Mouse (Mus musculus): ENCODE results near the gene Suds3.
A peak's percentile ranks its signal among the peaks of the same experiment; 100 is the strongest.

Suds3 gene

DNA sequence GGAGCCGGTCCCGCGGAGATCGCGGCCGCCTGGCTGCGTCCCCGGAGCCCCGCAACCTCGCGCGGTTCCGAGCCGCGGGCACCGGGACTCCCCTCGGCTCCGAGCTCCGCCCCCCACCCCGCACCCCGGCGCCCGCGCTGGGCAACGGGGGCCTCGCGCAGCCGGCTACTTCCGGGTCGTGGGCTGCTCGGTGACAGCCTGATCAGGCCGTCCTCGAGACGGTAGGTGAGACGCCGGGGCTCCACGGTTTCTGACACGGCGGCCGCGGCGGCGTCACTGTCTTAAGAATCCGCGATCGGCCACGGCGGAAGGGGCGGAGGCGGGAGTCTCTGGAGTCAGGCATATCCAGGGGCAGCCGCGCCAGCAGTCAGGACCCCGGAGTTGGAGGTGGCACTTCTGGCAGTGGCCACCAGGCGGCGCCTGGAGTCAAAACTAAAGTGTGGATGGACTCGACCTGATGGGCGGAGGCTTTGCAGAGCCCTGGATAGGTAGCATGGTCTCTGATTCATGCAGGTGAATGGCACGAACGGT, at the start of gene Suds3:
Gene Suds3, minus strand, starts transcription at position 278 of the 531 bp plus-strand sequence.
- DNase-seq: peak; percentile 96

DNA sequence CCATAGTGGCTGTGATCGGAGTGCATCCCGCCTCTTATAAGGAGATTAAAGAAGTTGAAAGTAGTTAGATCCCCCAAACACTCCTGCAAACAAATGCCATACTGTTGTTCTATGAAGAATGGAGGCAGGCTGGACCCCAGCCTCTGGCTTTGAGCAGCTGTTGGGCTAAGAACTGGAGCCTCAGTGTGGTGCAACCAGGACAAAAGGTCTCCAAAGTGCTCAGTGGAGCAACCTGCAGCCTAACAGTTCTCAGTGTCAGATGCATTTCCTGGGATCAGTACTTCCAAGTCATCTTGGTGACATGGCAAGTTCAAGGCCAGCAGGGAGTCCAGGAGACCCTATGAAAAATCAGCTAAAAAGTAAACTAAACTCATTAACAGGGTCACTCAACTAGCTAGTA, 49.0 kb upstream of the Suds3 start:
- DNase-seq: no peak

DNA sequence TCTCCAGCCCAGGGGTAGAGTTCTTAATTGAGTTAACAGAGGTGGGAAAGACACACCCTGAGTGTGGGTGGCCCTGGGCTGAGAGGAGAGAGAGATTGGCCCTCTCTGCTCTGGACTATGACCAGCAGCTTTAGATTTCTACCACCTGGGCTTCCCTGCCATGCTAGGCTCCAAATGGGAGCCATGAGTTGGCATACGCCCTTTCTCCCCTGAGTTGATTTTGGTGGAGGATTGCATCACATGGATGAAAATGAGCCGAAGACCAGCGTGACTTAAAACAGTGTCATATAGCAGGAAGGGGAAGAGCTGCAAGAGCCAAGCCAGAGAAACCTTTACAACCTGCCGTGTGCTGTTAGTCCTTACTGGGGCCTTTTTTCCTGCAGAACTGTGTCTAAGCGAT, 48.6 kb upstream of the Suds3 start:
- DNase-seq: no peak

DNA sequence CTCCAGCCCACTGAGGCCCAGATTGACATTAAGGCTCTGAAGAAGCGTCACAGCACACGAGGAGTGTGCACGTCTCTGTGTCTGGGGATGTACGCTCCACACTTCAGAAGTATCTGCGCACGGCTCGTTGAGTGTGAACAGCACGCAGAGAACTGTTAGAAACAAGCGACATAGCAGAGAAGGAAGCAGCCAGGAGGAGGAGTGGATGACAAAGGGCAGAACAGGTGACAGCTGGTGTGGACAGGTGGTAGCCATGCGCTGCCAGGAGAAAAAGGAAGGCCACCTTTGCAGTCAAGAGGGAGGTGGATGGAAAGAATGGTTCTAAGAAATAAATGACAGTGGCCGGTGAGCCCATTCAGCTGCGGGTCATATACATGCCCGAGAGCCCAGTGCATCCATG, 47.9 kb upstream of the Suds3 start:
- no peak for DNase-seq

DNA sequence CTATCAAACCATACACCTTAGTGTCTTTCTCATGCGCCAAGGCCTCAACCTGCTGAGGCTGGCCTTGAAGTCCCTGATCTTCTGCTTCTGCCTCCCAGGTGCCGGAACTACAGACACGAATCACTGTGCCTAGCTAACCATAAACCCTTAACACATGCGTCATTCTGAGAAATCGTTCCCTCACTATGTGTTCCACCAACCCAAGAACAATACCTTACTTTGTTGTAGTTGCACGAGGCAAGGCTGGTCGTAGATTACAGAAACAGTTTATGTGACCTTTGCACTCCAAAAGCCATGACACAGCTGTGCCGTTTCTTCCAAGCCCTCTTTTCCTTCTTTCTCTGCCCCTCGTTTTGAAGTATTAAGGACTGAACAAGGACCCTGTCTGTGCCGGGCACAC, 44.6 kb upstream of the Suds3 start:
- DNase-seq: no peak

DNA sequence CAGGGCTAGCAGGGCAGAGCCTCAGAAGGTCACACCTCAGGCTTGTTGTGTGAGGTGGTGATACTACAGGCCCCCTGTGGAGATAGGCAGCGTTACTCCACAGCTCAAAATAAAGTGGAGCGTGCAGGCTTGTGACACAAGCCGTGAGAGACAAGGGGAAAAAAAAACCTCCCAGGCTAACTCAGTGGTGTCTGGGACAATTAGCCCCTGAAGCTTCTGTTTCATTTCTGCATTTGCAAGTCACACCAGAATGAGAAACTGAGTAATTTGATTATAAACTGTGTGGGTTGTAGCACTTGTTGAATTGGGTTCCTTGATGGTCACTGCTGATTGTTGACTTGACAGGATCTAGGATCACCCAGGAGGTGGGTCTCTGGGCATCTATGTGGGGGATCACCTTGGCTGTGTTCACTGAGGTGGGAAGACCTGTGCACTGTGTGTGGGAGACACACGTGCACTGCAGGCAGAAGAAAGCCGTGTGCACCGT, 43.9 kb upstream of the Suds3 start:
- DNase-seq: no peak

DNA sequence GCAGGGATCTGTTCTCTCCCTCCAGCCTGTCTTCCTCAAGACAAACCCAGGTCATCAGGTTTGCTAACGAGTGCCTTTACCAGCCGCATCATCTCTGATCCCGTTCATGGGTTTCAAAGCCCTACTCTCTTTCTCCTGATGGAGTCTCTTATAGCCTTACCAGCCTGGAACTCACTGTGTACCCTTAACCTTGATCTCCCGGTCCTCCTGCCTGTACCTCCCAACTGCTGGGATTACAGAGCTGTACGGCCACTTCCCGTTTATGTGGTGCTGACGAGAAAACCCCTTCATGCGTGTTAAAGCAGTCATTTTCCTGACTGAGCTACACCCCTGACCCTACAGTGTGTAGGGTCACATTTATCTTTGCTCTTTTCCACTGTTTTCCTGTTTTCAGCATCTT, 43.4 kb upstream of the Suds3 start:
- DNase-seq: no peak

DNA sequence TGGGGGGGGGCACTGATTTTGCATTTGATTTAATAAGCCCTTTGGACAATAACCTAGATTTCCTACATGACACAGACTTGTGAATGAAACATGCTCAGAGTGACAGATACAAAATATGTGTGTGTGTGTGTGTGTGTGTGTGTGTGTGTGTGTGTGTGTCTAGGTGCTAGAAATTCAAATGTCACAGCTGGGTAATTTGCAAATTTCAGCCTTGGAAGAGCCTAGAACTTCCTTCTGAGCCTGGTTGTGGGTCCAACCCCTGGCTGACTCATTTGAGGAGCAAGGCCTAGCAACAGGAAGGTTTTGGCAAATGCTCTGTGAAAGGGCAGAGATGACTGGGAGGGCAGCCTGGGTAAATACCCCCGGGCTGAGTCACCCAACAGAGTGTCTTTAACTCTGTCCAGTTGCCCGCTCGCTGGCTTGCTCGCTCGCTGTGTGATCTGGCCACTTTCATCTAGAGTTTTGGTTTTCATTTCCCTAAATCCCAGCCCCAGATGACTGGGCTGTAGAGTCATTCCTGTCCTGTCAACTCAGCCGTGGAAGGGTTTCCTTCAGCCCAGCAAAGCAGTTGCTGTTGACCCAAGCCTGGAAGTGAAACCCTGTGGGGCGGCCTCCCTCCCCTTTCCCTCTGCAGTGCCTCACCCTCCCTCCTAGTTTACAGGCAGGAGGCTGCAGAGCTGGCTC, 42.6 kb upstream of the Suds3 start:
- DNase-seq: no peak

DNA sequence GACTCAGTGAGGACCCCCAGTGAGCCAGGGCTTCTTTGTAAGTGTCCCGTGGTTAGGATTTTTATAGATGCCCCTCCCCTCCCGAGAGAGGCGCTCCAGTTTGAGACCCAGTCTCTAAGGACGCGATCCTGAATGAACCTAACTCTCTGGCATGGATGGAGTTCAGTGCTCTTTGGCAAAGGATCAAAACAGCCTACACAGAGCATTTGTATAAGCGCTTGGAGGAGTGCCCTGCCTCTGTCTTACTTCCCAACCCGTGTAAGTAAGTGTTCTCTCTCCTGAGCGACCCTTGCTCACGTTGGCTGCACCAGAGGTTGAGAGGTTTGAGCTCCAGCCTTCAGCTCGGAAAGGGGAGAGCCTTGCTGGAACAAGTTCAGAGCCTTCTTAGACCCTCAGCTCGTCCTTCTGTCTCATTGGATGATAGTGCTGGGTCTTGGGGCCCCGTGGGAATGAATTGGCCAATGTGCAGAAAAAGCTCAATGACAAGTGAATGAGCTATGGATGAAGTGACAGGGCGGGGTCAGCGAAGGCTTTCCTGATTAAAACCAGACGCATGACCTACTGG, 37.7 kb upstream of the Suds3 start:
- no peak for DNase-seq

DNA sequence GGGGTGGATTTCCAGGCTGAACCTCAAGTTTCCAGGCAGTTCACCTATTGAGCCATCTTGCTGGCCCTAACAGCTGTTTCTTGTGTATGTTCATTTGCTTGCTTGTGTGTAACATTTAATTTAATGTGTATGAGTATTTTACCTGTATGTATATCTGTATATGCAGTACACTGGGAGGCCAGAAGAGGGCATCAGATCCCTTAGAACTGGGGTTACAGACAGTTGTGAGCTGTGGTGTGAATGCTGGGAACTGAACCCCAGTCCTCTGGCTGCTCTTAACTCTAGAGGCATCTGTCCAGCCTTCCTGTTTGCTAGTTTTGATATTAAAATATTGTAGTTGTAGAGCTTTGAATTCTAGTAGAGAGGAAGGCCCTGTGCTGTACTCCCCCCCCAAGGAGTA, 37.0 kb upstream of the Suds3 start:
- DNase-seq: no peak

DNA sequence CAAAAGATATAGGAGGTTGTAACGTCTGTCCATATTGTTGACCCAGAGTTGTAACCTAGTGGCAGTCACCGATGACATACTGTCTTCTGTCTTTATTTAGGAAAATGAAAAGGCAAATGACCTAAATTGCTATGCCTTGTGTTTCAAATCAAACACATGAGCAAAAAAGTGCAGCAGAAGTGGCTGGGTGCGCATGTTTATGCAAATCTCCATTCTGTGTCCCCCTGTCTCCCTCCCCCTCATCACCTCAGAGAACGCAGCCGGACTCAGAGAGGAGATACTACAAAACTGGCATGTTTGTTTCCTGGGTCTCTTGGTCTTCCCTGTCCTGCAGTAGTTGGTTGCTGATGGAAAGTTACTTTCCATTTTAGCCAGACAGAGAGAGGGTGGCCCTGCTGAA, 34.2 kb upstream of the Suds3 start:
- DNase-seq: no peak

DNA sequence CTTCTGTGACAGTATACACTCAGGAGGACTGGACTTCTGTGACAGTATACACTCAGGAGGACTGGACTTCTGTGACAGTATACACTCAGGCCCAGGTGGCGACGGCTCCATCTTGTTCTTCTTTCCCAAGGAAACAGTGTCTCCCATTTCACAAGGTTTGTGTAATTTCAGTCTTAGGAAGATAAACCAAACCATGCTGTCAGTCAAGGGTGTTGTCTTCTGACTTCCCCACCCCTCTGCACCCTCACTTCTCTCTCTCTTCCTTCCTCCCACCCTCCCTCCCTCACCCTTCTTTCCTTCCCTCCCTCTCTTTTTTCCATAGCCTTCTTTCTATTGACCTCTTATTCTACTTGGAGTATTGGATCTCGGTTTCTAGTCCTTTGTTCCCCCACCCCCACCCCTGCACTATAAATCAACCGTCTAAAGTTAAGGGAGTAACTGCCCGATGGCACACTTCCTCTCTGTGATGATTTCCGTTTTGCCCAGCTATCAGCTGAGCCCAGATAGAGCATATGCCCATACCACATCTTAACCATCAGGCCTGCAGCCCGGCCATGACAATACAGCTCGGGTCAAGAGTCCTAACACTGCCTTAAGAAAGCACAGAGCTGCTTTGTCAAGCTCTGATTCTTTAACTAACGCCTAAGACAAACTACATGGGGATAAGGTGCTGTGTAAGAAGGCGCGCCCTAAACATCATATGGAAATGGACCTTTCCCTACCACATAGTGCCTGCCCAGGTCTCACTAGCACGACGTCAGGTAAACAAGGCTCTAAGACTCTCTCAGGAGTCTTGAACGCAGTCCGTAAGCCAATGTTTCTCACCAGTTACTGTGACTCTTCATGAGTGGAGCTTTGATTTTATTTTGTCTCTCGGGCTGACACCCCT, 33.4 kb upstream of the Suds3 start:
- no peak for DNase-seq

DNA sequence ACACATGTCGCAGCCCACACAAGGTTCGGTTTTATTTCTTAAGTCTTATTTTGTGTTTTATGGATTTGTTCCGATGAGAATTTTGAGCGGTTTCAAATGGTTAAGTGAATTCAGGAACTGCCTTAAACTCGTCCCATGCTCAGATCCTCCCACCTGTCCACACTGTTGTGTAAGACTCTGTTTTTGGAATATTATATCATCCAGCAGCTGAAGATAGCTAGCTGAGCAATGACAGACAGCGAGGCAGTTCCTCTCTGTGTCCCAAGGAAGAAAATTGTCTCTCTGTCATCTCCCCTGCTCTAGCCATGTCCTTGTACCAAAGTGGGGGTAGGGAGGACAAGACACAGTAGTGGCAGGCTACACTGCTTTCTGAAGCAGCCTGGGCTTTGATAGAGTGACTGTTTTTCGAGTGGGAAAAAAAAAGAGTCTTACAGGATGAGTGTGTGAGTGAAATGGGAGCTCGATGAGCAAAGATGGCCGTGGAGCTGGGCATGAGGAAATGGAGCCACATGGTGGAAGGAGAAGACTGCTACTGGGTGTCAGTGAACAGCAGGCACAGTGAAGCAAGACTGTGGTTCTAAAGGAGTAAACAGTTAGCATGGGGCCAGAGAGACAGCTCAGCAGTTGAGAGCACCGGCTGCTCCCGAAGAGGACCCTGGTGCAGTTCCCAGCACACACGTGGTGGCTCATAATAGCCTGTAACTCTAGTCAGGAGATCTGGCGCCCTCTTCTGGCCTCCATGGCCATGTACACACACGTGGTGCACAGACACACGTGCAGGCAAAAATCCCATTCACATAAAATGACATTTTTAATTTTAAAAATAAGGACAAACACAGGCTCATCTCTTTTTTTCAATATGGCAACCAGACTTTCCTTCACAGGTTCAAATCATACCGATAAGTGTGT, 31.5 kb upstream of the Suds3 start:
- peak; percentile 72 for DNase-seq

DNA sequence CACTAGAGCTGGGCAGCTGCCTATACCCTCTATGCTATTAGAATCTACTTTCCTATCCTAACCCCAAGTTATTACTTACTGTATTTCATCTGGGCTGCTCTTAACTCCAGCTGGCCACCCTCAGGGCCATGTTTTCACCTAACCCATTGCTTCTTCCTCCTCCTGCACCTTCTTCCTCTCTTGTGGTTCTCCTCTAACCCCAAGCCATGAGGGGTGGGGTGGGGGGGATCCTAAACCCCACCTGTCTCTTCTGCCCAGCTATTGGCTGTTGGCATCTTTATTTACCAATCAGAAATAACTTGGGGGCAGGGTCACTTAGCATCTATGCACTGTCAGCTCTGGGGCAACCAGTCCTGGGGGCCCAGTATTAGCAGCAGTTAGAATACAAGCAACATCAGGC, 30.3 kb upstream of the Suds3 start:
- DNase-seq: no peak

DNA sequence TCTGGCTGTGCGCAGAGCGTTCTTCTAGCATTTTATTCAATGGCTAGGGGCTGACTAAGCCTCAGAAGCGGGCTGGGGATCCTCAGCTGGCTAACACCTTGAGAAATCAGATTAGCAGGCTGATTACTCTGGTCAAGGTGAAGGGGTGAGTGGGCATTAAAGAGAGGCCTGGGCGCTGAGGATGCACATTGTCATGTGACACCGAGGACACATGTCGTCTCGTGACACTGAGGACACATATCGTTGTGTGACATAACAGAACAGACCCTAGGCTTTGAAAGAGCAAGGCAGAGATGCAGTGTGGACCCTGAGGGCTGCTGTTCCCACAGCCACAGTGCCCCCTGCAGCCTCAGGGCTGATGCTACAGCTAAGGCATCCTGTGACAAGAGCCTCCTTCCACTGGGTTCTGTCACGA, 27.8 kb upstream of the Suds3 start:
- no peak for DNase-seq

DNA sequence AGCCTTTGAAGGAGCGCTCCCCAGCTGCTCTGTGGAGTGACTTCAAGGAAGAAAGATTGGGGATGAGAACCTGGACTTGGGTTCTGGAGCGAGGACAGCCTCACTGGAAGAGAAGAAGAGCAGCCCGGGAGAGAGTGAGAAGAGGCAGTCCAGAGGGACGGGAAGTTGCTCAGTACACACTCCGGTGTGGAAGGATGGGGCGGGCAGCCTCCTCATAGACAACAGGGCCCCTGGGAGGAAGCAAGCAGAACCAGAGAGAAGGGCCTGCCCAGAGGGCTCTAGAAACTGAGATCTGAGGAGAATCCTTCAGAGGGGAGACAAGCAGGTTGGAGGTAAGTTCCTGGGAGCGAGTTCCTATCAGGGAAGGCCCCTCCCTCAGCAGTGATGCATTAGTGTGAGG, 24.5 kb upstream of the Suds3 start:
- no peak for DNase-seq

DNA sequence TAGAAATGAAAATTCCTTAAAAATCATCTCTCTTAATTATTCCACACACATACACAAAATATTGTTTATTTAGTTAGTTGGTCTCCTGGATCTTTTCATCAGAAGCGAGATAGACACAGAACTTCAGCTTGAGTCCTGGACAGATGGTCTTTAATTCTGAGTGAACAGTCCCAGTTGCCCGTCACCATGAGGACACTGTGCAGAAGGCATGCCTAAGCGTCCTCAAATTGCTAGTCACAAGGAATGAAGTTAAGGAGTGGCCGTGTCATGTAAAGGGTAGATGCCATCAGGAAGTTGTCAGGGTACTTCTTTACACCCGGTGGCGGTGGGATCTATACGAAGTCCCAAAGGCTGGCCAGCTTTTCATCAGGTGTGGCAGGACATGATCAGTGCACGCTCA, 23.9 kb upstream of the Suds3 start:
- DNase-seq: no peak

DNA sequence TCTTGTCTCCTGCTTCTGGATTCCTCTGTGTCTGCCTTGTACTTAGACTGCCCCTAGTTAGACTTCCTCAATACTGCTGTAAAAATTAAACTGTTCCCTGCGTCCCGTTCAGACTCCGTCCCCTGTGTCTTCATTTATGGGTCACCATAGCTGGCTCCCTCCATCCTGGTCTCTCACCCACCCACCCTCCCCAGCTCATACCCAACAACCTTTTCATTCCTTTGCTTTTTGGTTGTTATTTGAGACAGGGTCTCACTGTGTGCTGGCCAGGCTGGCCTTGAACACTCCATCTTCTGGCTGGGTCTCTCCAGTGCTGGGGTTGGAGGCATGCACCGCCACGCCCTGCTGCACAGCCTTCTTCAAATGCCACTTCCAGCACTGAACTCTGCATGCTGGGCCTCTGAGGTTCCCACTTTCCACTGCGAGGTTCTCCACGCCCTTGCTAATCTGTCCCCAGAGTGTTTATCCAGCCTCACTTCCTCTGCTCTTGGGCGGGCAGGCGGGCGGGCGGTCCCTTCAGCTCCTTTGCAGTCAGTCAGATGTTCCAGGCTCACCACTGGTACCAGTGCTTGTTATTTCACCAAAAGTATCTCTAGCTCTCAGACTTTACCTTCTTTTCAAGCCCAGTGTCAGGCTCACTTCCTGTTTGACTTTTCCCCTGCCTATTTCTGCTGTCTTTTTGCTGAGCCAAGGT, 22.5 kb upstream of the Suds3 start:
- DNase-seq: no peak

DNA sequence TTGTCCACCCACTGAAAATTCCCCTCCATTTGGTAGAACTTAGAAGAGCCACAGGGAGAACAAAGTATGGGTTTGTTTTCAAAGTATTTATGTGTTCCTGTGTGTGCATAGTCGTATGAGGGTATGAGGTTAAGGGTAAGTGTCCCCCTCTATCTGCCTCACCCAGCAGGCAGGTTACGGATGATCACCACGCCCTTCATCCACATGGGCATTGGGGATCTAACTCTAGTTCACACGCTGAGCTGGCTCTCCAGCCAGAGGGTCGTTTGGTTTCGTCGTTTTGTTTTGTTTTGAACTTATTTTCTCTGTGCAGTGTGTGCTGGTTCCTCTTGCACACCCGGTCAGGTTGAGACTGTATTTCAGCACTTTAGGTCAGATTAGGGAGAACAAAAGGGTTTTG, 21.7 kb upstream of the Suds3 start:
- DNase-seq: no peak

DNA sequence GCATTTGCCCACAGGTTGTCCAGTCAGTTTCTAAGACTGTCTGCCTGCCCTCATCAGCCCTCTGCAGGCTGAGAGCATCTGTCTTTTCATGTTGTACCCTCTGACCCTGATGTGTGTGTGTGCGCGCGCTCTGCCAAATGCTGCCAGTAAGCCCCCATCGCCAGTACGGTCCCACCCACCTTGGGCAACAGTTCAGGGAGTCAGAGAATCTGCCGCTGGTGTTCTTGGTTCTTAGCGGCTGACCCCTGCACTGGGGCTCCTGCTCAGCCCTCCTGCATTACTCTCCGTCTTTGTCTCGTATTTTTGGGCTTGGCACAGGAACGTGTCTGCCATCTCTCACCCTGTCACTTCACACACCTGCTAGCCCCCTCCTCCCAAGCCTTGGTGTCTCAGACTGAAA, 21.1 kb upstream of the Suds3 start:
- DNase-seq: no peak

DNA sequence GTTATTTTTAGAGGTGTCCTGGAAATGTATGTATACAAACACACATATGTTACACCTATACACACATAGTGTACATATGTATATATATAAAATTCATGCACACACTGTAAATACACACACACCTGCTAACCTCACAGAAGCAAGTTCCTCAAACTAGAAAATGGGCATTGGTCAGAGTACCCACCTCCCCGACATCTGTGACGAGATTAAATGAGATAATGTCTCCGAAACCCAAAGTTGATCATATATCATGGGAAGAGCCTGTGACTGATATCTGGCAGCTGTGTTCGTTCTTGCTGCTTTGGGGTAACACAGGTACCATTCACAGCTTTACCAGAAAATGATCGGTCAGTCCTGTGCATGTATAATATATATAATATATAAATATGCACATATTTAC, 20.7 kb upstream of the Suds3 start:
- no peak for DNase-seq

DNA sequence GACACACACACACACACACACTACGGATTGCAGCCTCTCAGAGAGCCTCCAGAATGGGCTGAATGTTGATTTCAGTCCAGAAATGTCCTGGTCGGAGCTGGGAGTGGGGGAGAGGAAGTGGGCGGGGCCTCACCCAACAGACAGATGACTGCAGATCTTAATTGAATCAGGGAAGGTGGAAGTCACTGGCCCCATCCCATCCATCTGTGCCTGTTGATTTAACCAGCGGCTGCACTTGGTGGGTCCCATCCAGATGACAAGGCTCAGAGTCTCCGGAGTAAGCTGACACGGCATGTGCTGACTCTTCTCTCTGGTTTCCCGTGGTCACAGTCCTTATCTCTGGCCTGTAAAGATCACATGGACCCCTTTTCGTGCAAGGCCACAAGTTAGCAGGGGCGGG, 20.0 kb upstream of the Suds3 start:
- no peak for DNase-seq

Measured in right cerebral cortex, adult 18-20 months (tissue).